Comparison of ENCODE assay signal across 9 mouse cellular contexts in genomic region chr9:67759163-67759955, GRCm38 (mm10). TPM values are rescaled to one million over a fixed set of nuclear protein-coding genes. Genes with fewer than 3 reads are reported as not detected.
DNase-seq lines count a peak whose midpoint lies in the region; ATAC-seq and TF ChIP-seq lines count a peak whose summit lies in the region.
"Had no signal": no experiment of that assay in that cellular context is flagged by ENCODE, and none has a peak within 500 bp of the region (broad histone marks: within the 10 kb centered on the region; RNA-seq: fewer than 3 reads in every experiment).

Gene C2cd4b (plus strand): TSS chr9:67759437.

- peak; percentile 66 for ATAC-seq in heart, embryonic 12.5 days (ENCODE audit: insufficient number of reproducible peaks, low FRiP score)
- ATAC-seq in kidney, embryonic 14.5 days (ENCODE audit: low FRiP score, low TSS enrichment): peak; percentile 79
- ATAC-seq in neural tube, embryonic 11.5 days (ENCODE audit: insufficient read depth, low FRiP score, low TSS enrichment): peak; percentile 38; the same call in 1 of the 2 replicates

- H3K4me3 ChIP-seq in embryonic facial prominence, embryonic 10.5 days: peak within 1 kb of the TSS; percentile 71
- peak within 1 kb of the TSS; percentile 65 for H3K4me3 ChIP-seq in heart, embryonic 12.5 days
- peak within 1 kb of the TSS; percentile 58 for H3K4me3 ChIP-seq in kidney, embryonic 14.5 days (ENCODE audit: low read length)
- peak within 1 kb of the TSS; percentile 24; the same call in 1 of the 2 replicates for H3K4me3 ChIP-seq in liver, adult 2 months (ENCODE audit: insufficient read depth, low read depth, low read length)
- peak within 1 kb of the TSS; percentile 60 for H3K4me3 ChIP-seq in neural tube, embryonic 11.5 days (ENCODE audit: low read depth, low read length)

- peak; percentile 68 for DNase-seq in right cerebral cortex, adult 18-20 months
- DNase-seq in right cerebral cortex, postnatal 4 days: no peak
- DNase-seq in embryonic facial prominence, embryonic 10.5 days (ENCODE audit: low spot score): peak; percentile 52
- no peak for DNase-seq in liver, adult 2 months (ENCODE audit: extremely low read depth, low read depth, low spot score)
- peak; percentile 37 for DNase-seq in neural tube, embryonic 11.5 days (ENCODE audit: low spot score)
- DNase-seq in thymus, postnatal 10 days (ENCODE audit: low spot score in 2 of 2): no peak

- peaks cover 17% of the 10 kb centered on the region for H3K4me1 ChIP-seq in embryonic facial prominence, embryonic 10.5 days
- peaks cover 15% of the 10 kb centered on the region for H3K4me1 ChIP-seq in heart, embryonic 12.5 days (replicated peaks)
- peaks cover 4% of the 10 kb centered on the region; the same call in 1 of the 2 replicates for H3K4me1 ChIP-seq in kidney, embryonic 14.5 days (ENCODE audit: control insufficient read depth, insufficient read depth, low read length)
- no peaks in the 10 kb centered on the region for H3K4me1 ChIP-seq in liver, adult 2 months (ENCODE audit: control insufficient read depth, insufficient read depth, low read length)
- H3K4me1 ChIP-seq in neural tube, embryonic 11.5 days (ENCODE audit: control insufficient read depth, insufficient read depth, low read length): 0 out of 2 replicates have a peak, but pooled peaks cover 8% of the 10 kb centered on the region

- no peak for TF ChIP-seq CTCF in liver, adult 2 months (IDR thresholded peaks at IDR 0.05; ENCODE audit: low read depth, low read length)

- TF ChIP-seq POLR2A in liver, adult 2 months (IDR thresholded peaks at IDR 0.05; ENCODE audit: extremely low read depth, insufficient read depth, low read length): no peak

- H3K79me2 ChIP-seq in liver, adult 2 months (ENCODE audit: control insufficient read depth, insufficient read depth, low read length): no peaks in the 10 kb centered on the region

- peaks cover 7% of the 10 kb centered on the region; the same call in 1 of the 2 replicates for H3K9me3 ChIP-seq in embryonic facial prominence, embryonic 10.5 days
- H3K9me3 ChIP-seq in heart, embryonic 12.5 days (replicated peaks): 0 out of 2 replicates have a peak, but pooled peaks cover 6% of the 10 kb centered on the region
- H3K9me3 ChIP-seq in kidney, embryonic 14.5 days (ENCODE audit: control insufficient read depth, low read length): no peaks in the 10 kb centered on the region; the same call in 1 of the 2 replicates
- H3K9me3 ChIP-seq in neural tube, embryonic 11.5 days (ENCODE audit: control insufficient read depth, low read length): no peaks in the 10 kb centered on the region

- peak within 1 kb of the TSS; percentile 89 for H3K4me2 ChIP-seq in heart, embryonic 12.5 days
- H3K4me2 ChIP-seq in kidney, embryonic 14.5 days (replicated peaks; ENCODE audit: low read depth, low read length): peak within 1 kb of the TSS; percentile 98
- peak within 1 kb of the TSS; percentile 90 for H3K4me2 ChIP-seq in neural tube, embryonic 11.5 days (ENCODE audit: low read depth)

- peaks cover 50% of the 10 kb centered on the region for H3K27me3 ChIP-seq in embryonic facial prominence, embryonic 10.5 days (replicated peaks; ENCODE audit: low read depth, poor library complexity, severe bottlenecking)
- H3K27me3 ChIP-seq in heart, embryonic 12.5 days (replicated peaks): peaks cover 25% of the 10 kb centered on the region
- peaks cover 15% of the 10 kb centered on the region for H3K27me3 ChIP-seq in kidney, embryonic 14.5 days (ENCODE audit: control insufficient read depth, insufficient read depth, low read length)
- peaks cover 15% of the 10 kb centered on the region; the same call in 1 of the 2 replicates for H3K27me3 ChIP-seq in liver, adult 2 months (ENCODE audit: control insufficient read depth, insufficient read depth, low read length)
- H3K27me3 ChIP-seq in neural tube, embryonic 11.5 days (ENCODE audit: control insufficient read depth, insufficient read depth, low read length): peaks cover 16% of the 10 kb centered on the region

- peak within 1 kb of the TSS; percentile 82; the same call in 1 of the 2 replicates for H3K27ac ChIP-seq in embryonic facial prominence, embryonic 10.5 days (replicated peaks)
- peak within 1 kb of the TSS; percentile 80 for H3K27ac ChIP-seq in heart, embryonic 12.5 days (ENCODE audit: poor library complexity, severe bottlenecking)
- H3K27ac ChIP-seq in kidney, embryonic 14.5 days (ENCODE audit: low read depth, low read length): no peak within 1 kb of the TSS
- H3K27ac ChIP-seq in liver, adult 2 months (replicated peaks; ENCODE audit: insufficient read depth, low read depth, low read length): no peak within 1 kb of the TSS
- no peak within 1 kb of the TSS for H3K27ac ChIP-seq in neural tube, embryonic 11.5 days (ENCODE audit: low read depth, low read length)

- no peaks in the 10 kb centered on the region for H3K36me3 ChIP-seq in embryonic facial prominence, embryonic 10.5 days (replicated peaks)
- H3K36me3 ChIP-seq in heart, embryonic 12.5 days: no peaks in the 10 kb centered on the region
- no peaks in the 10 kb centered on the region for H3K36me3 ChIP-seq in kidney, embryonic 14.5 days (ENCODE audit: control insufficient read depth, insufficient read depth, low read length)
- H3K36me3 ChIP-seq in liver, adult 2 months (ENCODE audit: control insufficient read depth, insufficient read depth, low read length): no peaks in the 10 kb centered on the region
- H3K36me3 ChIP-seq in neural tube, embryonic 11.5 days (ENCODE audit: control insufficient read depth, insufficient read depth, low read length): no peaks in the 10 kb centered on the region

- H3K9ac ChIP-seq in heart, embryonic 12.5 days: peak within 1 kb of the TSS; percentile 85
- peak within 1 kb of the TSS; percentile 63 for H3K9ac ChIP-seq in kidney, embryonic 14.5 days (ENCODE audit: low read depth, low read length)
- no peak within 1 kb of the TSS for H3K9ac ChIP-seq in liver, adult 2 months (ENCODE audit: low read depth, low read length)
- peak within 1 kb of the TSS; percentile 70 for H3K9ac ChIP-seq in neural tube, embryonic 11.5 days (ENCODE audit: low read length)

- 1% methylated on average over 49 of the region's 49 CpGs for WGBS in embryonic facial prominence, embryonic 10.5 days
- WGBS in heart, embryonic 12.5 days: 3% methylated on average over 49 of the region's 49 CpGs
- 2% methylated on average over 49 of the region's 49 CpGs for WGBS in kidney, embryonic 14.5 days
- WGBS in liver, adult 2 months: 3% methylated on average over 49 of the region's 49 CpGs
- WGBS in neural tube, embryonic 11.5 days: 1% methylated on average over 47 of the region's 49 CpGs

RNA-seq across cellular contexts. Expression of gene C2cd4b, which starts in this region (rescaled TPM):
- 0.14 and 0.19 TPM in 2 replicates for polyA plus RNA-seq in embryonic facial prominence, embryonic 10.5 days (2016; fragmentation: Nextera tagmentation; extraction: Ambion mirVana)
- polyA plus RNA-seq in heart, embryonic 12.5 days (2016; fragmentation: Nextera tagmentation; extraction: Ambion mirVana): 2.7 and 3.8 TPM in 2 replicates
- 0.35 and 0.57 TPM in 2 replicates for polyA plus RNA-seq in kidney, embryonic 14.5 days (2014; fragmentation: Nextera tagmentation; extraction: Ambion mirVana)
- total RNA-seq in liver, adult 2 months (2014; rRNA removed): not detected in 2 replicates
- polyA plus RNA-seq in liver, adult 2 months (2012; rRNA removed): not detected in 2 replicates
- 0.95 and 1.1 TPM in 2 replicates for polyA plus RNA-seq in neural tube, embryonic 11.5 days (2014; fragmentation: Nextera tagmentation; extraction: Ambion mirVana)
- total RNA-seq: neutrophil, adult 5-6 weeks had no signal

Comparison
In these comparisons a context has a peak if more than half of its experiments do, and no peak if none do; other contexts are left out.
1. DNase-seq: peak in right cerebral cortex, adult 18-20 months (single experiment) and neural tube, embryonic 11.5 days (single experiment); none in right cerebral cortex, postnatal 4 days (single experiment), liver, adult 2 months (single experiment) and thymus, postnatal 10 days (0 of 2).
2. Peak in DNase-seq, H3K4me3 ChIP-seq and H3K27ac ChIP-seq in embryonic facial prominence, embryonic 10.5 days; RNA of the gene not detected or under 1 TPM.
3. Peak in ATAC-seq, H3K4me3 ChIP-seq, H3K9ac ChIP-seq and H3K4me2 ChIP-seq in kidney, embryonic 14.5 days; RNA of the gene not detected or under 1 TPM.
4. Peak in every context shown above with its lines, with median percentiles within 50 percentile points of each other: H3K4me3 ChIP-seq, ATAC-seq and H3K4me2 ChIP-seq.